Mouse (Mus musculus): ENCODE results near the gene Scn3a.

DNA sequence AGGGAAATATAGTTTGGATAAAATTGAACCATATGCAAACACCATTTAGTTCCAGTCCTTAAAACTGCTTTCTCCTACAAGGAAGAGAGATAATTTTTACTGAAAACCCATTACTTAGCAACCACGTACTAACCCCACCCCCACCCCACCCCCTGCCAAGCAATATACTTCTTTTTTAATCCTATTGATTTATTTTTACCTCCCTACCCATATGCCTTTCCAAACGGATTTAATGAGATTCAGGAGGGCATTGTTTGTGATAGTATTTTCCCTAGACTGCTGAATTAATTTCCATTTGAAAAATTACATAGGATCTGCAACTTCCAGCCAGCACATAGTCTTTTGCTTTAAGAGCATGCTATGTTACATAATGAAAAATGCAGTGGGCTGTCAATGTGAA, 152.1 kb downstream of the Scn3a start:
- TF ChIP-seq CTCF (IDR thresholded peaks at IDR 0.05; ENCODE audit: borderline replicate concordance, insufficient read depth, low read depth, low read length) (no peak), POLR2A (IDR thresholded peaks at IDR 0.05; ENCODE audit: borderline replicate concordance, insufficient read depth, low read length) (no peak)

Measured in cerebellum, adult 2 months (tissue).